Comparison of ENCODE assay signal across 20 mouse cellular contexts in genomic region chr7:46389456-46390085, GRCm38 (mm10). TPM values are rescaled to one million over a fixed set of nuclear protein-coding genes. Genes with fewer than 3 reads are reported as not detected.
DNase-seq lines count a peak whose midpoint lies in the region; ATAC-seq and TF ChIP-seq lines count a peak whose summit lies in the region.
"Had no signal": no experiment of that assay in that cellular context is flagged by ENCODE, and none has a peak within 500 bp of the region (broad histone marks: within the 10 kb centered on the region; RNA-seq: fewer than 3 reads in every experiment).

No protein-coding gene starts in this region.

- H3K4me1 ChIP-seq in liver, adult 2 months (ENCODE audit: control insufficient read depth, insufficient read depth, low read length), result no peaks in the 10 kb centered on the region
- no peaks in the 10 kb centered on the region for H3K4me1 ChIP-seq in liver, embryonic 11.5 days (replicated peaks; ENCODE audit: control insufficient read depth, insufficient read depth, low read length)
- H3K4me1 ChIP-seq: limb, embryonic 15.5 days had no signal

- H3K27ac ChIP-seq in liver, adult 2 months (replicated peaks; ENCODE audit: insufficient read depth, low read depth, low read length), result no peak overlapping the region
- H3K27ac ChIP-seq in liver, embryonic 11.5 days (ENCODE audit: low read depth, low read length), result no peak overlapping the region
- H3K27ac ChIP-seq: gastrocnemius, adult 2 months; hindbrain, embryonic 15.5 days; limb, embryonic 15.5 days had no signal

- no peak overlapping the region for H3K9ac ChIP-seq in liver, adult 2 months (ENCODE audit: low read depth, low read length)
- H3K9ac ChIP-seq in liver, embryonic 11.5 days (ENCODE audit: low read depth, low read length), result no peak overlapping the region
- H3K9ac ChIP-seq: hindbrain, embryonic 15.5 days; limb, embryonic 15.5 days; lung, embryonic 14.5 days had no signal

- no peaks in the 10 kb centered on the region; the same call in 1 of the 2 replicates for H3K27me3 ChIP-seq in liver, adult 2 months (ENCODE audit: control insufficient read depth, insufficient read depth, low read length)
- peaks cover 17% of the 10 kb centered on the region for H3K27me3 ChIP-seq in liver, embryonic 11.5 days (replicated peaks; ENCODE audit: control insufficient read depth, insufficient read depth, low read length)

- H3K36me3 ChIP-seq in liver, adult 2 months (ENCODE audit: control insufficient read depth, insufficient read depth, low read length), result no peaks in the 10 kb centered on the region
- no peaks in the 10 kb centered on the region for H3K36me3 ChIP-seq in liver, embryonic 11.5 days (ENCODE audit: control insufficient read depth, insufficient read depth, low read length)
- H3K36me3 ChIP-seq: hindbrain, embryonic 15.5 days; limb, embryonic 15.5 days had no signal

- ATAC-seq in liver, embryonic 11.5 days (replicated peaks; ENCODE audit: low FRiP score), result no peak
- peak; percentile 80 for ATAC-seq in CD4-positive, CD25-positive, alpha-beta regulatory T cell, adult 4 months
- ATAC-seq: forebrain, embryonic 16.5 days had no signal

- H3K4me2 ChIP-seq in liver, embryonic 11.5 days, result no peak overlapping the region
- H3K4me2 ChIP-seq: hindbrain, embryonic 15.5 days; limb, embryonic 15.5 days; lung, embryonic 14.5 days had no signal

- WGBS in liver, adult 2 months, result 70% methylated on average over 10 of the region's 10 CpGs
- WGBS in liver, embryonic 11.5 days, result 67% methylated on average over 10 of the region's 10 CpGs

- no peak for TF ChIP-seq CTCF in liver, adult 2 months (IDR thresholded peaks at IDR 0.05; ENCODE audit: low read depth, low read length)

- DNase-seq in liver, adult 2 months (ENCODE audit: extremely low read depth, low read depth, low spot score), result peak; percentile 12
- no peak for DNase-seq in liver, embryonic 11.5 days (ENCODE audit: low spot score)
- DNase-seq in induced T-regulatory cell, adult 2 months (ENCODE audit: low read depth), result peak; percentile 86
- DNase-seq in thymus, postnatal 0 days (ENCODE audit: low spot score), result peak; percentile 70
- DNase-seq in kidney, postnatal 14 days, result no peak
- DNase-seq in retina, postnatal 1 day, result no peak
- DNase-seq in right cerebral cortex, postnatal 4 days, result no peak
- DNase-seq: adrenal gland, postnatal 36 days; cerebellum, postnatal 14 days; gastrocnemius, adult 2 months; kidney, adult 9 months had no signal

- H3K9me3 ChIP-seq in liver, embryonic 11.5 days (ENCODE audit: control insufficient read depth, low read length), result no peaks in the 10 kb centered on the region
- H3K9me3 ChIP-seq: hindbrain, embryonic 15.5 days; limb, embryonic 15.5 days had no signal

- no peak for TF ChIP-seq POLR2A in liver, adult 2 months (IDR thresholded peaks at IDR 0.05; ENCODE audit: extremely low read depth, insufficient read depth, low read length)

- H3K4me3 ChIP-seq in liver, adult 2 months (ENCODE audit: insufficient read depth, low read depth, low read length), result no peak overlapping the region
- H3K4me3 ChIP-seq in liver, embryonic 11.5 days (ENCODE audit: low read depth, low read length), result no peak overlapping the region
- H3K4me3 ChIP-seq: erythroblast, embryonic 14.5 days; gastrocnemius, adult 2 months; hindbrain, embryonic 15.5 days; limb, embryonic 15.5 days had no signal

- no peaks in the 10 kb centered on the region for H3K79me2 ChIP-seq in liver, adult 2 months (ENCODE audit: control insufficient read depth, insufficient read depth, low read length)

RNA-seq across cellular contexts. Expression of gene Kcnc1, which starts 6.7 kb away (rescaled TPM):
- total RNA-seq in liver, adult 2 months (2014; rRNA removed), result under 0.01 and 0.07 TPM in 2 replicates
- polyA plus RNA-seq in liver, adult 2 months (2012; rRNA removed), result not detected in 2 replicates
- polyA plus RNA-seq in liver, embryonic 11.5 days (2014; fragmentation: Nextera tagmentation; extraction: Ambion mirVana), result 0.25 and 0.32 TPM in 2 replicates
- polyA plus RNA-seq in CD4-positive, CD25-positive, alpha-beta regulatory T cell, adult 4 months (2017; shearing (Covaris generic)), result under 1 TPM in 1 of 2 experiments, not detected in 1; 0.05 TPM
- polyA plus RNA-seq in thymus, postnatal 0 days (2015; fragmentation: Nextera tagmentation; extraction: Ambion mirVana), result 0.09 and 0.27 TPM in 2 replicates
- polyA plus RNA-seq: heart, postnatal 0 days had no signal

RNA-seq across cellular contexts. Expression of gene Myod1, which starts 13.3 kb away (rescaled TPM):
- not detected in 2 replicates for total RNA-seq in liver, adult 2 months (2014; rRNA removed)
- polyA plus RNA-seq in liver, adult 2 months (2012; rRNA removed), result not detected in 2 replicates
- 2.1 and 2.3 TPM in 2 replicates for polyA plus RNA-seq in liver, embryonic 11.5 days (2014; fragmentation: Nextera tagmentation; extraction: Ambion mirVana)
- not detected for polyA plus RNA-seq in CD4-positive, CD25-positive, alpha-beta regulatory T cell, adult 4 months (2017; shearing (Covaris generic))
- polyA plus RNA-seq in thymus, postnatal 0 days (2015; fragmentation: Nextera tagmentation; extraction: Ambion mirVana), result 0.21 and 0.23 TPM in 2 replicates
- total RNA-seq: adrenal gland, postnatal 36 days; left cerebral cortex, adult 18-20 months; megakaryocyte-erythroid progenitor cell, adult 5-6 weeks had no signal
- polyA plus RNA-seq: erythroblast, embryonic 14.5 days; heart, postnatal 0 days had no signal

Comparison
In these comparisons a context has a peak if more than half of its experiments do, and no peak if none do; other contexts are left out.
1. DNase-seq: peak in liver, adult 2 months (single experiment), induced T-regulatory cell, adult 2 months (single experiment) and thymus, postnatal 0 days (single experiment); none in liver, embryonic 11.5 days (single experiment), kidney, postnatal 14 days (single experiment), retina, postnatal 1 day (single experiment) and right cerebral cortex, postnatal 4 days (single experiment).